Mouse (Mus musculus): ENCODE measurements at regions not wholly inside any gene's neighbourhood (a gene's known extent, or its start where the extent isn't known, plus 50 kb on each side); places are given as distances from the start of the nearest gene placed in this dataset.

DNA sequence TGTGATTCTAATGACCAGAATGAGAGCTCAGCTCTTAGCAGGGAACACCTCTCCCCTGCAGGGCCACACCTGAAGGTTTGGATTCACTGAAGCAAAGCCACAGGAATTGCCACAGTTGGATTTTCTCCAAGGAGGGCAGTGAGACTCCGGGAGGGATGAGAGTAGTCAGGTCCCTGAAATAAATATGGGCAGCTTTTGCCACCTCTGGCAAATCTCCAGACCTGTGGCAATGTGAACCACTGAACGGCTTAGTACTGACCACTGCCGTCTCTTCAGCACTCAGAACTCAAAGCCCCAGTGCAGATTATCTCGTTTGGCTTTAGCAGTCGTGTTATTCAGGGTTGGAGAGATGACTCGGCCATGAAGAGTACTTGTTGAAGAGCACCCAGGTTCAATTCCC, 66.9 kb upstream of the Slc2a1 start:
- TF ChIP-seq USF1 (IDR thresholded peaks at IDR 0.05; ENCODE audit: low read depth): no peak
- no peak for TF ChIP-seq POLR2A (IDR thresholded peaks at IDR 0.05; ENCODE audit: insufficient read length, low read depth)
- no peak for TF ChIP-seq CEBPB (IDR thresholded peaks at IDR 0.05; ENCODE audit: insufficient read depth, poor library complexity, severe bottlenecking)
- no peak for TF ChIP-seq TCF12 (IDR thresholded peaks at IDR 0.05; ENCODE audit: insufficient read depth, poor library complexity, severe bottlenecking)
- TF ChIP-seq MYOD1 (IDR thresholded peaks at IDR 0.05; ENCODE audit: control insufficient read depth in 1 of 3, insufficient read length in 2 of 3, low read depth in 2 of 3): no peak
